Mouse (Mus musculus) stomach, postnatal 0 days (tissue): ENCODE results near the gene E330017A01Rik.

Experiments
- CTCF ChIP-seq: IDR thresholded peaks from 2 replicates; pipeline ENCODE4 v1.5.1; 2016; ENCODE audit warnings: antibody characterized with exemption, low read depth, mild to moderate bottlenecking, moderate library complexity
- EP300 ChIP-seq: optimal IDR thresholded peaks from 2 replicates; pipeline ENCODE3; 2016; ENCODE audit warnings: antibody characterized with exemption

DNA sequence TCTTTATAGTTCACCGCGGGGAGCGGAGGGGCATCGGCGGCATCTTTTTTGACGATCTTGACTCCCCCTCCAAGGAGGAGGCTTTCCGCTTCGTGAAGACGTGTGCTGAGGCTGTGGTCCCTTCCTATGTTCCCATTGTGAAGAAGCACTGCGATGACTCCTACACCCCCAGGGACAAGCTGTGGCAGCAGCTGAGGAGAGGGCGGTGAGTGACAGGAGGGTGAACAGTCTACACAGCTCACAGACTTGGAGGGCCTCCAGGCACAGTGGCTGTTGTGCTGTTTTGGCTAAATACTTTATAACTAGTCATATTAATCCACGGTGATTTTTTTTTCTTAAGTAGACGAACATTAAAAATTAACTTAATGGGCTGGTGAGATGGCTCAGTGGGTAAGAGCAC lies 36.7 kb upstream of the E330017A01Rik start:
- TF ChIP-seq CTCF (no peak), EP300 (no peak)
